Mouse (Mus musculus): ENCODE measurements around the gene Spata9. TPM values are rescaled to one million over a fixed set of nuclear protein-coding genes. Genes with fewer than 3 reads are reported as not detected.

Spata9 gene
- polyA plus RNA-seq, 1 experiment from 2014 or later: 0.55 TPM

Other genes with a start within 250 kb of the Spata9 start
- 79.6 and 82.4 TPM in 2 replicates for gene Glrx, start 127.3 kb upstream of the Spata9 start, polyA plus RNA-seq (2014; fragmentation: Nextera tagmentation; extraction: Ambion mirVana)
- 48.6 and 51.1 TPM in 2 replicates for gene Rhobtb3, start 23.2 kb upstream of the Spata9 start, polyA plus RNA-seq (2014; fragmentation: Nextera tagmentation; extraction: Ambion mirVana)
- gene Rfesd, start 51.6 kb downstream of the Spata9 start, polyA plus RNA-seq (2014; fragmentation: Nextera tagmentation; extraction: Ambion mirVana): 18.4 and 22.7 TPM in 2 replicates
- gene Gpr150, start 89.8 kb downstream of the Spata9 start, polyA plus RNA-seq (2014; fragmentation: Nextera tagmentation; extraction: Ambion mirVana): 0.12 TPM in 1 of 2 replicates, not detected in the other
- 11.2 and 12.8 TPM in 2 replicates for gene Arsk, start 131.5 kb downstream of the Spata9 start, polyA plus RNA-seq (2014; fragmentation: Nextera tagmentation; extraction: Ambion mirVana)
- gene Ttc37, start 131.6 kb downstream of the Spata9 start, polyA plus RNA-seq (2014; fragmentation: Nextera tagmentation; extraction: Ambion mirVana): 23.0 and 23.5 TPM in 2 replicates

Measured in stomach, embryonic 14.5 days (tissue).